Mouse (Mus musculus): ENCODE results near the gene Rere.

Gene Rere

DNA sequence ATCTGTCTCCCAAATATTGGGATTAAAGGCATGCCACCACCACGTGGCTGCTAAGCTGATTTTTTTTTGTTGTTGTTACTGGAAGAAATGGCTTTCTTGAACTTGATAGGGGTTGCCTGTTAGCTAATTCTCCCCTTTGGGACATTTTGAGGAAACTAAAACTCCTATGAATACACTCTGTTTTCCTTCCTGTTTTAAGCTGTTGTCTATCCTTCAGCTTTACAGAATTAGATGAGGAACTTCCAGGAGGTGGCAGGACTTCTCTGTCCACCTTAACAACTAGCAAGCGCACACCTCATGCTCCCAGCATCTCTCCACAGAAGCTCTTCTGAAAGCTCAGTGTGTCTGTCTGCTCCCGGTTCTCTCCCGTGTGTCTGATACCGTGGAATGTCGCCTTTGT, 157.2 kb downstream of the Rere start:
- DNase-seq = no peak

DNA sequence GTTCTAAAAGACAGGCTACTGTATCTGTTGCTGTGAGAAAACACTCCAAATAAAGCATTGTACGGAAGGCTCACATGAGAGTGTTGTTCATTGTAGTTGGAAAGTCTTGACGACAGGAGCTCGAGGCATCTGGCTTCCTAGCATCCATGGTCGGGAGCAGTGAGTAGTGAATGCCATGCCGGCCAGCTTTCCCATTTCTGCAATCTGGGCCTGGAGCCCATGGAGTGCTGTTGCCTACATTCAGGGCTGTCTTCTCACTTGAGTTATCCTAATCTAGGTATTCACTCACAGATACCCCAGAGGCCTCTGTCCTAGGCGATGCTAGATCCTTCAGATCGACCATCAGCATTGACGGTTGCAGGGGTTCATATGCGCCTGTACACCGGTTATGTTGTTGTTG, 160.5 kb downstream of the Rere start:
- DNase-seq = no peak

DNA sequence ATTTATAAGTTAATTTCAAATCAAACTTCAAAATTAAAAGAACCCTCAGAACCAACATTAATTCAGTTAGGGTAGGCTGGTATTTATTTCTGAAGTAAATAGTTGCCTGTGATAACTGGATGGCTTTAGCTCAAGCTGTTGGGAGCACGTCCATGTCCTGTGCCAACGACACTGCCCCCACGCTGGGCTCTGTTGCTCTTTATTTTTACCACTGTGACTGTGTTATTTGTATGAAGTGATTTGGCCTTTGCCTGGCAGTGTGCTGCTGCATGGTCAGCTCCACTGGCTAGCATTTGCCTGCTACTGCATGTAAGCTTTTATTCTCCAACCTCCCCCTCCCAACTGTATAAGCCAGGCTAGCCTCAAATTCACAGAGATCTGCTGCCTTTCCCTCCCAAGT, 162.6 kb downstream of the Rere start:
- peak; percentile 39 for DNase-seq

DNA sequence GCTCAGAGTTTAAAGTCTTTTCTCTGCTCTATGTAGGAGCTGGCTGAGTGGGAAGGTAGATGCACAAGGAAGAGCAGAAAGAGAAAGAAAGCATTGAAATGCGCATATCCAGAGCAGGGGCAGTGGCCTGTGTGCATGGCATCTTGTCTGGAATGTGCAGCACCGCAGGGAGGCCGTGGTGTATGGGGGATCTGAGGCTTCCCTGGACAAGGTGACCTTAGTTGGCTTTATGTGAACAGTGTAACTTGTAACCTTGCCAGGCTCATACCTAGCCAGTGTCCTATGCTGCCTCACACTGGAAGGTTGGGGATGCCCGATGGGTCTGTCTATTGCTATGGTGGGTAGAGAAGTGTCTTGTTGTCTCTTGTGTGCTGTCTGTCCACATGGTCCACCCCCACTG, 165.2 kb downstream of the Rere start:
- no peak for DNase-seq

DNA sequence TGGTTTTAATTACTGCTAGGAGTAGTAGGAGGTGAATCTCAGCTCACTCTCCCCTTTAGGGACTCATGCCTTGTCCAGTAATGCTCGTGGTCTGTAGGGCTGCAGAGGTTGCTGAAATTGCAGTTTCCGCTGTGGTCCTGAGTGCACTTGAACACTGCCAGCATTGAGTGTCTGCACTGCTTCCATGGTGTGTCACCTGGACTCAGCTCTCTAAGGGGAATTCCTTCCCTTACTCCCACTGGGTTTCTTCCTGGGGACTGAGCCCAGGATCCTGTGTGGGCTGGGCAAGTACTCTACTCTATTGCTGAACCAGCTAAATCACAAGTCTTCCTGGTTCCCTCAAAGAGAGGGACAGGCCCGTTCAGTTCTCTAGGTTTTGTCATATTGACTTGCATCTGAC, 166.1 kb downstream of the Rere start:
- DNase-seq = no peak

DNA sequence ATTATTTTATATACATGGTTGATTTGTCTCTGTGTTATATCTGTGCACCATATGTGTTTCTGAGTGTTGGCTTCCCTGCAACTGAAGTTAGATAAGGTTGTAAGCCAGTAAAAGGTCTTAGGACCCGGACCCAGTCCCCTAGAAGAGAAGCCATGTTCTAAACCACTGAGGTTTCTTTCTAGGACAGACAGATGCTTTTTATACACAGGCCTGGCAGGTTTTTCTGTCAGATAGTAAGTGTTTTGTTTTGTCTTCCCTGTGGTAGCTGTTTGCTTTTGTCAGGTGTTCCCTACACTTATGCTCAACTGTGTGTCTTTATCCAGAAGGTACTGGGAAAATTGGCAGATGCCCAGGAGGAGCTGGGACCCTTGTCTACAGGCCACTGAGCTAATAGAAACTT, 167.0 kb downstream of the Rere start:
- DNase-seq = no peak

DNA sequence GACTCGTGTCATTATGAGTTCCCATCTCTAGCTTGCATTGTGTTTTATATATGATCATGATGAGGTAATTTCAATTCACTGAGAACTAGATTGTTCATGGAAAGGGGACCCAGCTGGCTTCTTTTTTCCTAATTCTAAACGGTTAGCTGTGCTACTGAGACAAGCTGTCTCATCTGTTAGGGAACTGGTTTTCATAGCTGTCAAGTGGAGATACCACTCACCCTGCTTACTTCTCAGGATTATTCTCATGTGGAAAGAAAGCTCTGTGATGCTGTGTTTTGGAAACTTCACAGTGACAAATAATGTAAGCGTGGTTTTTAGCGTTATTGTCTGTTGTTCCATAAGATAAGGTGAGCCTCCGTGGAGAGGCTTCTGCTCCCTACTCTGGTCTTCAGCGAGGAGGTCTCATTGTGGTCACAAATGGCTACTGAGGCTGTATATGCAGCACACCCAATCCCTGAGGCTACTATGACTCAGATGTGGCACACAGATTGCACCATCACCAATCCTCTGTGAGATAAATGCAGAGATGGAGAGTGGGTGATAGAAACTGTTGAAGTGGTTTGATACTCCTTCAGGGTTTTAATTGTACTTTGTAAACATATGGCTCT, 168.7 kb downstream of the Rere start:
- no peak for DNase-seq

DNA sequence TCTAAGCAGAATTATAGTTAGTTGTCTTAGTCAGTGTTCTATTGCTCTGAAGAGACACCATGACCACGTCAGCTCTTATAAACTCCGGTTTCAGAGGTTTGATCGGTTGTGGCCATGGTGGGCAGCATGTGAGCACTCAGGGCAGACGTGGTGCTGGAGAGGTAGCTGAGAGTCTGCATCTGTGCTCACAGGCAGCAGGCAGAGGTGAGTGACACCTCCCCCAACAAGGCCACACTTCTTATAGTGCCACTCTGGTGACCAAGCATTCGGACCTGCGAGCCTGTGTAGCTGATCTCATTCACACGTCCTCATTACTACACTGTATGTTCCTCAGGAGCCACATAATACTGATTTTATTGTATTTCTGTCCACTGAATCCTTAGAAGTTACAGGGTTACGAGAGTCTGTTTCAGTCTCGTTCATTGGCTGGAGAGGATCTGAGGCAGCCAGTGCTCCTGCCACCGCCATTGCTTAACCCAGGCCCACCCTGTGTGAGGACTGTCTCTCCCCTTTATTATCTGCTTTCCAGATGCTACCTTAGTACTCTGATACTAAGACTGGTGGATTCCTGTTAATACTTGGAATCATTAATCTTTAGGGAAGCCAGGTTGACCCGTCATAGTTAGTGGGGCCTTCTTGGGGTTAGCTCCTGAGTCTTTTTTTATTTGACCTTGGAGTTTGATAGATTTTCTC, 170.9 kb downstream of the Rere start:
- no peak for DNase-seq

DNA sequence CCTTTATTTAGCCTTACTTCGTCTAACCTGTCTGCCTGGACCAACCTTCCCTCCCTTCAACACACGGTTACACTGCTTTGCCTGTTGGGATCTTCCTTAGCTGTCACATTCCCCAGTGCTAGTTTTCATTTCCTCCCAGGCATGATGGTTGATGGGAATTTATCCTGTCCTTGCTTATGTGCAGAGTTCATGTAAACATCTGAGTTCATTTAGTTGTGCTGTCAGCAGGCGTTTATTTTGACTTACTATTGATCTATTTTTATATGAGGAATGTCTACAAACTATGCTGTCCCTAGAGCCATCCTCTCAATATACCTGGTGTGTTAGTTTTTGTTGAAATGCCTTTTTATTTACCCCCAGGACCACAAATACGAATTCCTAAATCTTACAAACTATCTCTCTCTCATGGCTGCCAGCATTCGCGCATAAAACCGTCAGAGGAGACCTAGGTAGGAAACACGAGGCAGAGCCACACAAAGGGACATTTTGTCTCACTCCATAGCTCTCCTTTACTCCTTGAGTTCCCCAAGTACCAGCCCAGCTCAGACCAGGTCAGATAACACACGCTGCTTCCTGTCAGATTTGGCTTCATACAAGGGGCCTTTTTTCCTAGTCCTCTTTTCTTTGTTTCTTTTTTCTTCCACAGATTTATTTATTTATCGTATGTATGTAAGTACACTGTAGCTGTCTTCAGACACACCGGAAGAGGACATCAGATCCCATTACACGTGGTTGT, 173.3 kb downstream of the Rere start:
- no peak for DNase-seq

DNA sequence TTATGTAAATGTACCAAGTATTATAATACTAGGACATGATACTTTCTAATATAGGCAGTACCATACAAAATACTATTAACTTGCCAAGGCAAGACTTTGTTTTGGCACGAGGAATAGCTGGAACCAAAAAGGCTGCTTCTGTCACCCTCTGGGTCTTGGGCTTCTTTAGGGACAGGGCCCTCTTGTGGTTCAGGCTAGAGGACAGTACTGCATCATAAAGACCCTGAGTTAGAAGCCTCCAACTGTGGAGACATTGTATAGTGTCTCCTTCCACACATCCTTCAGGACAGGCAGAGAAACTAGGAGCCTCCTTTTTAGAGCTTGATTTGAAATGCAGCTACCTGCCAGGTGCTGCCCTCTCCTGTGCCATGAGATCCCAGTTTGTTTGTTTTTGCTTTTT, 174.3 kb downstream of the Rere start:
- no peak for DNase-seq

DNA sequence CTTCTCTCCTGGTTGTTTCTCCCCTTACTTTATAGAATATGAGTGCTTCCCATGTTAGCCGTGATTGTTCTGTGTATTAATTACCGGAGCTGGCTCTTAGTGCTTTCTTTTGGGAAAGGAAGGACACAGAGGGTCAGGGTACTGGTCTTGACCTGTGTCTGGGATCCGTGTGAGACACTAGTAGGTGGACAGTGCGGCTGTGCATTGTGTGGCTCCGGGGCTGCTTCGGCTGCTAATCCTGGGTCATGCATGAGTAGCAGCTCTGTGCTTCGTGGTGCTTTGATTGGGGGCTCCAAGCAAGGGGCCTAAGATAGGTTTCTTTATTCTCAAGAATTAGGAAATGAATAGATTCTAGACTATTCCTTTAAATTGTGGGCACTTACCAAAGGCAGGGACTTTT, 175.0 kb downstream of the Rere start:
- no peak for DNase-seq

DNA sequence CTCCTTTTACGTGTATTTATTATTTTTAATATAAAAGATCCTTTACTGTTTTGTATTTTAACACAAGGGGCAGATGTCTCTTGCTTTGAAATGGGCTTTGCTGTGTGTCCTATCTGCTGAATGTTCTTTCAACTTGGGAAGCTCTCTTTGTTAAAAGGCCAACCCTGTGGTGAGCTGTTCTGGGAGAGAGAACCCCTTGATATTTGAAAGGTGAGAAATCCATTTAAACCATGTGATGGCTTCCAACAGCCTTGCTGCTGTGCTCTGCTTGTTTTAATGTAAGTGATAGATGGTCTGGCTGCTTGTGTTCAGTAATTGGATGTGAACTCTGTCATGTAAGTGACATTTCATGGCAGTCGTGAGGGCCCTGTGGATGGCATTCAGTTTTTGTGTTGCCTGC, 175.4 kb downstream of the Rere start:
- no peak for DNase-seq

DNA sequence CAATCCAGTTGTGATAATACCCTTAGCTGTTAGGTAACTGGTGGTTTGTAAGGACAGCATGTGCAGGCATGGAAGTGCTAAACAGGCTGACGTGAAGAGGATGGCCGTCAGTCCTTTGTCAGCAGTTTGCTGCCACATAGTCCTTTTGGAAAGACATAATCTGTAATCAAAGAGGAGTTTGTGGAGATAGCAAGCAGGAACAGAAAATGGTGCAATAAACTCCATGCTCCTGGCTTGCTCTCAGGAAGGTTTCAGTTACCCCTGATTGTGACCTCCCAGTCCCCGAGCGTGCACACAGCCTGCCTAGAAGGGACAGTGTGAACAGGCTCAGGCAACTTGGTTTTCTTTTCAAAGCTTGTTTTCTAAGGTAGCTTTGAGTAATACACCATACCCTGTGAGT, 175.9 kb downstream of the Rere start:
- DNase-seq = no peak

DNA sequence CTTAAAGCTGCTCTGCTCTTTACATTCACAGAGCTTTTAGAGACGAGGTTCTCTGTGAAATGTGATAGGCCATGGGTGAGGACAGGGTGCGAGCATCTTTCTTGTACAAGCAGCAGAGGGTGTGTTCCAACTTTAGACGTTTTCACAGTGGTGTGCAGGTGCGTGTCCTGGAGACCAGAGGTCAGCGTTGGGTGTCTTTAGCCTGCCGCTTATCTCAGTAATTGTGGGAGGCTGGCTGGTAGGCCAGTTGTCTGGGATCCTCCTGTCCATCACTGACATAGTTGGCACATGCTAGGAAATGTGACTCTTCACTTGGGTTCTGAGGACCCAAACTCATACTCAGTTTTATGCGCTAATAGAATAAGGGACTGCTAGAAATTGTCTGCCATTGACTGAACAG, 176.3 kb downstream of the Rere start:
- no peak for DNase-seq

DNA sequence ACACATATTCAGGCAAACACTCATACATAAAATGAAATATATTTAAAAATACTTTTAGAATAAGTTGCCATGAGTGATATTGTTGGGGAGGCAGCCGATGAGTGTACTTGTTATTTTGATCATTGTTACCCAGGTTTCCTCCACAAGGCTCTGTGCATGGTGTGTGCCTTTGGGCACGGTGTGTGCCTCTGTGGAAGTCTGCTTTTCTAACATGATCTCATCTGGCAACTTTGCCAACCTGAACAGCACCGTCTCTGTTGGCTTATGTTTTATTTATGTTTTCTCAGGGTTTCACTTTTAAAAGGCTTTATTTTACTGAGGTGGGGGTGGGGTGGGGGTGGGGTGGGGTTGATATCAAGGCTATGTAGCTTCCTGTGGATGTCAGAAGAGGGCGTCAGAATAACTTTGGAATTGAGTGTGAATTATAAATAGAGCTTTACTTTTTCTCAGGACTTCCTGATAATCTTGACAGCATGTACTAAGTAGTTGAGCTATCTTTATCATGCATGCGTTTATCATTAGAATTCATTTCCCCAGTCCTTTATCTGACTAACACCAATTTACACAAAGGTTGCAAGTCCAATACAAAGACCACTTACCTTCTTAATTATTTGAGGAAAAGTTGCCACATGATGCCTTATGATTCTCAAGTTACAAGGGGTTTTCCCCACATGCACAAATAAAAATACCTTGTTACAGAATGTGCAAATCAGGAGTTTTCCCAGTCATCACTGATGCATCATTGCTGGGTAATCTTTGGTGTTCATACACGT, 177.8 kb downstream of the Rere start:
- no peak for DNase-seq

DNA sequence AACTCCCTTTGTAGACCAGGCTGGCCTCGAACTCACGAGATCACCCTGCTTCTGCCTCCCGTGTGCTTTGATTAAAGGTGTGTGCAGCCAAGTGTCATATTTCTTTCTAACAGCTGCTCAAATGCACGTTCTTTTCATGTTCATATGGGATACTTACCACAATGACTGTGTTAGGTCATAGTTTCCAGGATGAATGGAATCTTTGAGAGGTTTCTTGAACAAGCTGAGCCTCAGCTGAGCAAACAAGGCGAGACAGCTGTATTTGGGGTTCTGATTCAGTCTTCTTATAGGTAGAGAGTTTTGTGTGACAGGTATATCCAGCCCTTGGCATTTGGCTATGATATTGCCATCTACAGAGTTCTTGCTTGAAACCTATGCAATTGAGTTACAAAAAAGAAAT, 179.0 kb downstream of the Rere start:
- no peak for DNase-seq

DNA sequence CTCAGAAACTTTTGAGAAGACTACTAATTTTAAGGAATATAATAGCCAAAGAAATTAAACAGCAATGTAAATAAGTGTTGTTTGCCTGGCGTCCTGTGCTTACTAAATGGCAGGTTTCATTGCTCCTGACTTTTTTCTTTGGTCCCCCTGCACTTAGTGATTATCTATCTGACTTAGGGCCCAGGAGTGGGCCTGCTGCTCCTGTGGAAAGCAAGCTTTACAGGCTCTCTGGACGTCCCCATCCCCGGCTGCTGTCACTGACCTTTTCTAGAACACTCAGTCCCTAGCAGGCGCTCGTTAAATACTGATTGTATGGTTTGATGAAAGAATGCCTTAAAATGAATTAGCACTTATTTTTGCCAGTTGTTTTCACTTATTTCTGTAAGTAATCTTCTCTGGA, 179.6 kb downstream of the Rere start:
- DNase-seq = no peak

DNA sequence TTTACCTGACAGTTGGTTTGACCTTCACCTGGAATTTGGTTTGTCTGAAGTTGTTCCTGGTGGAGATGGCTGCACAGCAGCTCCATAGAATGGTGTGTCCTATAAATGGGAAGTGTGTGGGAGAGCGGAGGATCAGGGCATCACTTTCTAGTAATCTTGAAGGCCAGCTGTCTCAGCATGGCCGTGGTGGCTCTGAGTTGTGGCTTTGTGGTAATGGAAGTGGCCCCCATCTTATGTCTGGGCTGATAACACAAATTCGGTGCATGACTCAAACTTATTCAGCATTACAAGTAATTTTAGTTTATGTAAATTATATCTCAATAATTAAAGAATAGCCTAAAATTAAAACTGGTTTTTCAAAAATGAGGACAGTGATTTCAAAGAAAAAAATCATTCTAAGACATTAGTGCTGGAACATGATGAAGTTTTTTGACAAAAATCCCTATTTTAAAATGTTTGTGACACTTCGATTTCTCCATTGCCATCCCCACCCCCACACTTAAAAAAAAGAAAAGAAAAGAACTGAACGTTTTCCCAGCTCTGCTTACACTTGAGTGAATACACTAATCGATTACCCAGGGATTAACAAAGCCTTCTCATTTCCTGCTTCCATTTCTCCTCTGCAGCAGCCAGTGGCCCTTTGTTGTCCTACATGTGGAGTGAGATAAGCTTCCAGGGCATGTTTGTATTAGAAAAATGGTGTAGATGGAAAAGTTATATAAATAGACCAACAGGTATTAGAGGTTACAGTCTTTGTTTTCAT, 180.2 kb downstream of the Rere start:
- no peak for DNase-seq

DNA sequence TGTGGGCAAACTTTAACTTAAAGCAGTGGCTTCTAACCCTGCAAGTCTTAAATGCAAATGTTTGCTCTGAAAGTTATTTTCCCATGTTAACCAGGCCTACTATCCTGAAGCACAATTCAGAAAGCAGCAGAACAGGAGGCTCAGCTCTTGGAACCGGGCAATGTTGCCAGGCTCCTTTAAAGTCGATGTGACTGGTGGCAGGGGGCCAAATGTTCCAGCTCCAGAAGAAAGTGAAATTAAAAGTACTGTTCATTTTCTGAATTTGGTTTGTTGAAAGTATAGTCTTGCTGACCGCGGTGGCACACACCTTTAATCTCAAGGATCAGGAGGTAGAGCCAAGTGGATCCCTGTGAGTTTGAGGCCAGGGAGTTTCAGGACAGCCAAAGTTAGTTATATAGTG, 180.9 kb downstream of the Rere start:
- peak; percentile 48 for DNase-seq

DNA sequence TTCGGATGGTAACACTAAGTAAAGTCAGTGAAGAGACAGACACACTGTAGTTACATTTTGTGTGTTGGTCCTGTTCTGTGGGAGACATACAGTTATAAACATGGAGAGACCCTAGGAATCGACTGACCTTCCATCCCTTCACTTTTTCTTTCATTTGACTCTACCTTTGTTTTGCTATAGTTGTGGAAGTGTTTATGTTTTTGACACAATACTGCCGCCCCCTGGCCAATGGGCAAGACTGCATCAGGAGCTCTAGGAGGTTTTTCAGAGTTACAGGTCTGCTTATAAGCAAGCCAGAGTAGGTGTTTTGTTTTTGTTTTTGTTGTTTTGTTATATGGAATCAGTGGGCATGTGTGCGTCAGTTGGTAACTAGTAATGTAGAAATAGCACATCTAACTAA, 184.3 kb downstream of the Rere start:
- DNase-seq = peak; percentile 74

DNA sequence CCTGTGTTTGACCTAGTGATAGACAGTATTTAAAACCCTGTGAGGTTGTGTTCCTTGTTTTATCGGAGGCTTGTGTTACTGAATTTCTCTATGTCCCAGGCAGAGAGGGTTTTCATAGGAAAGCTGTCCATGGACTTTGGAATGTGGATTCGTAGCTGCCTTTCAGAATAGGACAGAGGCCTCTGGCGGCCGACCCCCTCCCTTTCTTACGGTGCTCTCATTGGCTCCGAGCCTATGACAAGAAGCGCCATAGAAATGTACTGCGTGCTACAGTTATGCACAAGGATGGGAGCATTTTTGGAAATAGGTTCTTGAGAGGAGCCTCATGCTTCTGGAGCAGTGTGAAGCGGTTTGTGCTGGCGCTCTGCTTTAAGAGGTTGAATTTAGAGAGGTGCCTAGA, 187.8 kb downstream of the Rere start:
- no peak for DNase-seq

DNA sequence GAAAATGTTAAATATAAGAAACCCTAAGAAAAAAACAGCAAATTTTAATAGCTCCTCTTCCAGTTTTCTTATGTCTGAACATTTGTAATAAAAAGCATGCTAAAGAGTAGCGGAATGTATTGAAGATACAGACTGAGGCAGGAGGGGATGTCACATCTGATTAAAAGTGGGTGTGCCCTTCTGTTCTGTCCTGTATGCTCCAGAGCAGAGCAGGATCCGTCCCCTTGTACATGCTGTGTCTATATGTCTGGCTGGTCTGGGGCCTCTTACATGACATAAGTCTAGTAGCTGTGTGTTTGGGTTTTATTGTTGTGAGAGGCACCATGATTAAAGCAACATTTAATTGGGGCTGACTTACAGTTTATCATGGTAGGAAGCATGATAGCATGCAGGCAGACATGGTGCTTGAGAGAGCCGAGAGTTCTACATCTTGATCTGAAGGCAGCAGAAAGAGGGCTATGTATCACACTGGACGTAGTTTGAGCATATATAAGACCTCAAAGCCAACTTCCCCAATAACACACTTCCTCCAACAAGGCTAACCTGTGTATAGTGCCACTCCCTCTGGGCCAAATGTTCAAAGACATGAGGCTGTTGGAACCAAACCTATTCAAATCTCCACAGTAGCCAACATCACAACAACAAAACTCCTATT, 189.4 kb downstream of the Rere start:
- DNase-seq = no peak

Data from cerebellum, adult 8-10 months (tissue).